Mouse (Mus musculus) embryonic facial prominence, embryonic 14.5 days (tissue): Measurements from ENCODE around the gene Sap30. TPM values are rescaled to one million over a fixed set of nuclear protein-coding genes. Genes with fewer than 3 reads are reported as not detected.
"Not testable (repeated sequence)": the region's sequence is repeated elsewhere in the genome, so short reads cannot be mapped to it uniquely, and the experiment has no call there.

Source experiments
- ATAC-seq: fragments of 200-750 bp; cut with Nextera tagmentation; 2 replicates; pipeline ENCODE4 v1.8.0; 2017; ENCODE audit warnings: low read depth, moderate number of reproducible peaks, moderate TSS enrichment
- DNase-seq: peaks from one replicate; pipeline ENCODE4 v3.0.0-alpha.2; 2015; ENCODE audit warnings: low spot score
- H3K27ac ChIP-seq: fragments of 300-500 bp; sonication (generic); replicated peaks from 2 replicates; pipeline ENCODE4 v1.5.1; 2014; ENCODE audit warnings: low read depth, mild to moderate bottlenecking, low read length, moderate library complexity
- H3K27me3 ChIP-seq: fragments of 300-500 bp; sonication (generic); replicated peaks from 2 replicates; pipeline ENCODE4 v1.6.1; 2014; ENCODE audit warnings: low read length; ENCODE audit not compliant: control insufficient read depth, insufficient read depth
- H3K36me3 ChIP-seq: fragments of 300-500 bp; sonication (generic); 2 replicates; pipeline ENCODE4 v1.6.1; 2014; ENCODE audit warnings: low read length, mixed read lengths; ENCODE audit not compliant: control insufficient read depth, insufficient read depth
- H3K4me1 ChIP-seq: fragments of 300-500 bp; sonication (generic); 2 replicates; pipeline ENCODE4 v1.6.1; 2014; ENCODE audit warnings: antibody characterized with exemption, low read length; ENCODE audit not compliant: control insufficient read depth, insufficient read depth
- H3K4me2 ChIP-seq: fragments of 300-500 bp; sonication (generic); 2 replicates; pipeline ENCODE4 v1.6.1; 2014; ENCODE audit warnings: low read depth, mild to moderate bottlenecking, low read length, moderate library complexity, mixed read lengths
- H3K4me3 ChIP-seq: fragments of 300-500 bp; sonication (generic); 2 replicates; pipeline ENCODE4 v1.5.1; 2014; ENCODE audit warnings: low read depth, mild to moderate bottlenecking, low read length
- H3K9ac ChIP-seq: fragments of 300-500 bp; sonication (generic); 2 replicates; pipeline ENCODE4 v1.6.1; 2014; ENCODE audit warnings: low read depth, mild to moderate bottlenecking, low read length, moderate library complexity, mixed read lengths
- H3K9me3 ChIP-seq: fragments of 300-500 bp; sonication (generic); 2 replicates; pipeline ENCODE4 v1.6.1; 2016; ENCODE audit warnings: low read length; ENCODE audit not compliant: control insufficient read depth
- WGBS: fragments of 180-500 bp; shearing (Covaris S2); extraction: QIAGEN DNeasy Blood & Tissue Kit; methylation state at CpG from one replicate; pipeline ENCODE4 v1.1.7; 2014; 5-methylcytosine and 5-hydroxymethylcytosine counted together
- polyA plus RNA-seq: library from polyadenylated mRNA; unstranded; fragments of >200 nt; fragmentation: Nextera tagmentation; extraction: Ambion mirVana; gene quantifications from 2 replicates; pipeline ENCODE4 v1.2.1, GENCODE M21; 2014

Sap30 gene
- polyA plus RNA-seq, 1 experiment from 2014 or later = 32.8 TPM

- WGBS = 90% methylated on average over 4 of the region's 4 CpGs
- Histone ChIP-seq H3K27ac (no peak overlapping the region), H3K9me3 (no peaks in the 10 kb centered on the region), H3K4me1 (0 out of 2 replicates have a peak, but pooled peaks cover 4% of the 10 kb centered on the region), H3K4me3 (no peak overlapping the region), H3K27me3 (no peaks in the 10 kb centered on the region), H3K9ac (no peak overlapping the region), H3K4me2 (no peak overlapping the region), H3K36me3 (no peaks in the 10 kb centered on the region)
- no peak for ATAC-seq
- DNase-seq = no peak
These were observed 19.9 kb upstream of the Sap30 start for GRCm38 (mm10) chr8:57507556-57508063.

- H3K36me3 ChIP-seq, H3K27ac ChIP-seq, ATAC-seq, H3K4me3 ChIP-seq, H3K4me2 ChIP-seq, H3K9ac ChIP-seq, DNase-seq, H3K9me3 ChIP-seq, H3K27me3 ChIP-seq, H3K4me1 ChIP-seq: not testable (repeated sequence)
- 69% methylated on average over 1 of the region's 1 CpGs for WGBS
These were observed 17.8 kb upstream of the Sap30 start for GRCm38 (mm10) chr8:57505500-57505899.

- no peak overlapping the region for H3K27ac ChIP-seq
- no peaks in the 10 kb centered on the region for H3K27me3 ChIP-seq
- WGBS = 50% methylated on average over 5 of the region's 5 CpGs
- ATAC-seq = no peak; the same call in 1 of the 2 replicates
- H3K9me3 ChIP-seq = no peaks in the 10 kb centered on the region
- no peak overlapping the region for H3K4me3 ChIP-seq
- H3K4me1 ChIP-seq = peaks cover 4% of the 10 kb centered on the region
- H3K4me2 ChIP-seq = no peak overlapping the region
- peak; percentile 51 for DNase-seq
- H3K9ac ChIP-seq = no peak overlapping the region
- no peaks in the 10 kb centered on the region for H3K36me3 ChIP-seq
These were observed 16.0 kb upstream of the Sap30 start for GRCm38 (mm10) chr8:57503641-57504040.

- DNase-seq (peak; percentile 78), ATAC-seq (peak; percentile 86)
- Histone ChIP-seq H3K4me1 (peaks cover 7% of the 10 kb centered on the region), H3K9me3 (no peaks in the 10 kb centered on the region), H3K27ac (no peak overlapping the region), H3K4me3 (peak overlapping the region; percentile 2; the same call in 1 of the 2 replicates), H3K36me3 (no peaks in the 10 kb centered on the region), H3K27me3 (no peaks in the 10 kb centered on the region), H3K9ac (no peak overlapping the region), H3K4me2 (peak overlapping the region; percentile 32)
- 44% methylated on average over 17 of the region's 17 CpGs for WGBS
These were observed 11.3 kb upstream of the Sap30 start for GRCm38 (mm10) chr8:57498847-57499511.

GRCm38 (mm10) chr8:57498494-57498846 is 10.8 kb upstream of the Sap30 start:
- Histone ChIP-seq H3K27me3 (no peaks in the 10 kb centered on the region), H3K4me2 (peak overlapping the region; percentile 32; the same call in 1 of the 2 replicates), H3K36me3 (no peaks in the 10 kb centered on the region), H3K4me1 (peaks cover 7% of the 10 kb centered on the region), H3K9me3 (no peaks in the 10 kb centered on the region), H3K9ac (no peak overlapping the region), H3K27ac (no peak overlapping the region; the same call in 1 of the 2 replicates), H3K4me3 (peak overlapping the region; percentile 2; the same call in 1 of the 2 replicates)
- DNase-seq (no peak), ATAC-seq (no peak)
- WGBS = 34% methylated on average over 8 of the region's 8 CpGs

GRCm38 (mm10) chr8:57491873-57492272 is 4.2 kb upstream of the Sap30 start:
- H3K27ac ChIP-seq = no peak overlapping the region
- WGBS = 85% methylated on average over 4 of the region's 4 CpGs

GRCm38 (mm10) chr8:57489896-57490295 is 2.2 kb upstream of the Sap30 start:
- Histone ChIP-seq H3K27ac (no peak overlapping the region), H3K4me2 (no peak overlapping the region), H3K4me3 (no peak overlapping the region), H3K27me3 (no peaks in the 10 kb centered on the region), H3K9ac (no peak overlapping the region), H3K36me3 (no peaks in the 10 kb centered on the region), H3K4me1 (0 out of 2 replicates have a peak, but pooled peaks cover 3% of the 10 kb centered on the region), H3K9me3 (no peaks in the 10 kb centered on the region)
- no peak for DNase-seq
- ATAC-seq = no peak

More at GRCm38 (mm10) chr8:57491873-57492272, 4.2 kb upstream of the Sap30 start:
- ATAC-seq (no peak), DNase-seq (peak; percentile 63)
- Histone ChIP-seq H3K4me2 (no peak overlapping the region), H3K9me3 (no peaks in the 10 kb centered on the region), H3K4me3 (no peak overlapping the region), H3K9ac (no peak overlapping the region), H3K4me1 (no peaks in the 10 kb centered on the region), H3K27me3 (no peaks in the 10 kb centered on the region), H3K36me3 (no peaks in the 10 kb centered on the region)

GRCm38 (mm10) chr8:57489366-57489765 is 1.7 kb upstream of the Sap30 start:
- H3K4me2 ChIP-seq = no peak overlapping the region
- no peaks in the 10 kb centered on the region for H3K9me3 ChIP-seq
- DNase-seq (no peak), ATAC-seq (no peak)
- H3K36me3 ChIP-seq = no peaks in the 10 kb centered on the region
- 85% methylated on average over 1 of the region's 1 CpGs for WGBS
- no peak overlapping the region for H3K27ac ChIP-seq
- H3K27me3 ChIP-seq = no peaks in the 10 kb centered on the region
- 0 out of 2 replicates have a peak, but pooled peaks cover 3% of the 10 kb centered on the region for H3K4me1 ChIP-seq
- no peak overlapping the region for H3K9ac ChIP-seq
- H3K4me3 ChIP-seq = no peak overlapping the region
